Mouse (Mus musculus): ENCODE measurements around the gene Pnma1. TPM values are rescaled to one million over a fixed set of nuclear protein-coding genes. Genes with fewer than 3 reads are reported as not detected.

The Pnma1 gene
- polyA plus RNA-seq, 1 experiment from 2014 or later: 2.5 TPM

GRCm38 (mm10) chr12:84161616-84162433 is 13.5 kb upstream of the Pnma1 start:
- H3K9me3 ChIP-seq (ENCODE audit: control insufficient read depth, low read length): no peaks in the 10 kb centered on the region
- no peak for ATAC-seq (ENCODE audit: insufficient read depth, low FRiP score, low TSS enrichment)
- WGBS: 79% methylated on average over 14 of the region's 14 CpGs
- no peaks in the 10 kb centered on the region for H3K4me1 ChIP-seq (ENCODE audit: control insufficient read depth, insufficient read depth, low read length)
- H3K4me2 ChIP-seq (ENCODE audit: low read depth): no peak overlapping the region
- H3K27ac ChIP-seq (ENCODE audit: low read depth, low read length): no peak overlapping the region
- no peaks in the 10 kb centered on the region for H3K27me3 ChIP-seq (ENCODE audit: control insufficient read depth, insufficient read depth, low read length)
- H3K9ac ChIP-seq (ENCODE audit: low read length): no peak overlapping the region
- peak; percentile 37 for DNase-seq (ENCODE audit: low spot score)
- H3K4me3 ChIP-seq (ENCODE audit: low read depth, low read length): no peak overlapping the region
- H3K36me3 ChIP-seq (ENCODE audit: control insufficient read depth, insufficient read depth, low read length): peaks cover 4% of the 10 kb centered on the region; the same call in 1 of the 2 replicates

- Histone ChIP-seq H3K9me3 (ENCODE audit: control insufficient read depth, low read length) (no peaks in the 10 kb centered on the region), H3K4me2 (ENCODE audit: low read depth) (no peak overlapping the region), H3K4me3 (ENCODE audit: low read depth, low read length) (no peak overlapping the region), H3K9ac (ENCODE audit: low read length) (no peak overlapping the region), H3K27ac (ENCODE audit: low read depth, low read length) (no peak overlapping the region), H3K36me3 (ENCODE audit: control insufficient read depth, insufficient read depth, low read length) (peaks cover 4% of the 10 kb centered on the region), H3K27me3 (ENCODE audit: control insufficient read depth, insufficient read depth, low read length) (no peaks in the 10 kb centered on the region), H3K4me1 (ENCODE audit: control insufficient read depth, insufficient read depth, low read length) (no peaks in the 10 kb centered on the region)
- WGBS: 82% methylated on average over 8 of the region's 8 CpGs
- no peak for DNase-seq (ENCODE audit: low spot score)
- ATAC-seq (ENCODE audit: insufficient read depth, low FRiP score, low TSS enrichment): no peak
Observed at GRCm38 (mm10) chr12:84161116-84161515, 12.8 kb upstream of the Pnma1 start.

- 92% methylated on average over 8 of the region's 8 CpGs for WGBS
- no peak overlapping the region for H3K4me2 ChIP-seq (ENCODE audit: low read depth)
- no peak overlapping the region for H3K27ac ChIP-seq (ENCODE audit: low read depth, low read length)
Observed at GRCm38 (mm10) chr12:84160491-84160890, 12.2 kb upstream of the Pnma1 start.

GRCm38 (mm10) chr12:84158156-84158555 is 9.9 kb upstream of the Pnma1 start:
- no peak for ATAC-seq (ENCODE audit: insufficient read depth, low FRiP score, low TSS enrichment)
- 92% methylated on average over 14 of the region's 14 CpGs for WGBS
- Histone ChIP-seq H3K9ac (ENCODE audit: low read length) (no peak overlapping the region), H3K4me3 (ENCODE audit: low read depth, low read length) (no peak overlapping the region), H3K9me3 (ENCODE audit: control insufficient read depth, low read length) (no peaks in the 10 kb centered on the region), H3K36me3 (ENCODE audit: control insufficient read depth, insufficient read depth, low read length) (peaks cover 2% of the 10 kb centered on the region; the same call in 1 of the 2 replicates), H3K27ac (ENCODE audit: low read depth, low read length) (no peak overlapping the region), H3K27me3 (ENCODE audit: control insufficient read depth, insufficient read depth, low read length) (no peaks in the 10 kb centered on the region), H3K4me2 (ENCODE audit: low read depth) (no peak overlapping the region), H3K4me1 (ENCODE audit: control insufficient read depth, insufficient read depth, low read length) (no peaks in the 10 kb centered on the region)
- DNase-seq (ENCODE audit: low spot score): no peak

More at GRCm38 (mm10) chr12:84160491-84160890, 12.2 kb upstream of the Pnma1 start:
- DNase-seq (ENCODE audit: low spot score): no peak
- Histone ChIP-seq H3K4me3 (ENCODE audit: low read depth, low read length) (no peak overlapping the region), H3K9me3 (ENCODE audit: control insufficient read depth, low read length) (no peaks in the 10 kb centered on the region), H3K9ac (ENCODE audit: low read length) (no peak overlapping the region), H3K27me3 (ENCODE audit: control insufficient read depth, insufficient read depth, low read length) (no peaks in the 10 kb centered on the region), H3K4me1 (ENCODE audit: control insufficient read depth, insufficient read depth, low read length) (no peaks in the 10 kb centered on the region), H3K36me3 (ENCODE audit: control insufficient read depth, insufficient read depth, low read length) (peaks cover 4% of the 10 kb centered on the region)
- no peak for ATAC-seq (ENCODE audit: insufficient read depth, low FRiP score, low TSS enrichment)

- Histone ChIP-seq H3K9ac (ENCODE audit: low read length) (no peak overlapping the region), H3K4me3 (ENCODE audit: low read depth, low read length) (no peak overlapping the region), H3K27me3 (ENCODE audit: control insufficient read depth, insufficient read depth, low read length) (no peaks in the 10 kb centered on the region), H3K9me3 (ENCODE audit: control insufficient read depth, low read length) (no peaks in the 10 kb centered on the region), H3K36me3 (ENCODE audit: control insufficient read depth, insufficient read depth, low read length) (peaks cover 4% of the 10 kb centered on the region; the same call in 1 of the 2 replicates), H3K4me1 (ENCODE audit: control insufficient read depth, insufficient read depth, low read length) (no peaks in the 10 kb centered on the region), H3K4me2 (ENCODE audit: low read depth) (no peak overlapping the region), H3K27ac (ENCODE audit: low read depth, low read length) (no peak overlapping the region)
- no peak for DNase-seq (ENCODE audit: low spot score)
- ATAC-seq (ENCODE audit: insufficient read depth, low FRiP score, low TSS enrichment): no peak
- 92% methylated on average over 18 of the region's 18 CpGs for WGBS
Observed at GRCm38 (mm10) chr12:84156210-84156609, 7.9 kb upstream of the Pnma1 start.

- Histone ChIP-seq H3K4me1 (ENCODE audit: control insufficient read depth, insufficient read depth, low read length) (0 out of 2 replicates have a peak, but pooled peaks cover 2% of the 10 kb centered on the region), H3K27ac (ENCODE audit: low read depth, low read length) (no peak overlapping the region), H3K36me3 (ENCODE audit: control insufficient read depth, insufficient read depth, low read length) (peaks cover 4% of the 10 kb centered on the region; the same call in 1 of the 2 replicates)
Observed at GRCm38 (mm10) chr12:84155523-84155871, 7.2 kb upstream of the Pnma1 start.

GRCm38 (mm10) chr12:84154786-84155522 is 6.7 kb upstream of the Pnma1 start:
- no peak for ATAC-seq (ENCODE audit: insufficient read depth, low FRiP score, low TSS enrichment)
- 61% methylated on average over 11 of the region's 11 CpGs for WGBS
- DNase-seq (ENCODE audit: low spot score): no peak
- Histone ChIP-seq H3K4me1 (ENCODE audit: control insufficient read depth, insufficient read depth, low read length) (peaks cover 3% of the 10 kb centered on the region; the same call in 1 of the 2 replicates), H3K27ac (ENCODE audit: low read depth, low read length) (no peak overlapping the region), H3K9ac (ENCODE audit: low read length) (no peak overlapping the region), H3K4me3 (ENCODE audit: low read depth, low read length) (no peak overlapping the region), H3K36me3 (ENCODE audit: control insufficient read depth, insufficient read depth, low read length) (peaks cover 4% of the 10 kb centered on the region; the same call in 1 of the 2 replicates), H3K9me3 (ENCODE audit: control insufficient read depth, low read length) (no peaks in the 10 kb centered on the region), H3K27me3 (ENCODE audit: control insufficient read depth, insufficient read depth, low read length) (no peaks in the 10 kb centered on the region), H3K4me2 (ENCODE audit: low read depth) (no peak overlapping the region)

More at GRCm38 (mm10) chr12:84155523-84155871, 7.2 kb upstream of the Pnma1 start:
- DNase-seq (ENCODE audit: low spot score) (no peak), ATAC-seq (ENCODE audit: insufficient read depth, low FRiP score, low TSS enrichment) (no peak)
- Histone ChIP-seq H3K4me2 (ENCODE audit: low read depth) (no peak overlapping the region), H3K4me3 (ENCODE audit: low read depth, low read length) (no peak overlapping the region), H3K9ac (ENCODE audit: low read length) (no peak overlapping the region), H3K9me3 (ENCODE audit: control insufficient read depth, low read length) (no peaks in the 10 kb centered on the region), H3K27me3 (ENCODE audit: control insufficient read depth, insufficient read depth, low read length) (no peaks in the 10 kb centered on the region)
- 84% methylated on average over 2 of the region's 2 CpGs for WGBS

GRCm38 (mm10) chr12:84153414-84153813 is 5.1 kb upstream of the Pnma1 start:
- Histone ChIP-seq H3K27me3 (ENCODE audit: control insufficient read depth, insufficient read depth, low read length) (no peaks in the 10 kb centered on the region), H3K36me3 (ENCODE audit: control insufficient read depth, insufficient read depth, low read length) (peaks cover 4% of the 10 kb centered on the region; the same call in 1 of the 2 replicates), H3K4me3 (ENCODE audit: low read depth, low read length) (no peak overlapping the region), H3K4me1 (ENCODE audit: control insufficient read depth, insufficient read depth, low read length) (peaks cover 12% of the 10 kb centered on the region), H3K27ac (ENCODE audit: low read depth, low read length) (no peak overlapping the region), H3K4me2 (ENCODE audit: low read depth) (no peak overlapping the region), H3K9me3 (ENCODE audit: control insufficient read depth, low read length) (no peaks in the 10 kb centered on the region), H3K9ac (ENCODE audit: low read length) (no peak overlapping the region)
- ATAC-seq (ENCODE audit: insufficient read depth, low FRiP score, low TSS enrichment): no peak
- no peak for DNase-seq (ENCODE audit: low spot score)
- WGBS: 79% methylated on average over 6 of the region's 6 CpGs
